Mouse (Mus musculus) B cell, adult 2 months (primary cell): ENCODE results near the gene Prkd2.

Source experiments
- DNase-seq, 2 experiments: peaks; one replicate each; pipeline ENCODE4 v3.0.0; 2022

Gene Prkd2

DNA sequence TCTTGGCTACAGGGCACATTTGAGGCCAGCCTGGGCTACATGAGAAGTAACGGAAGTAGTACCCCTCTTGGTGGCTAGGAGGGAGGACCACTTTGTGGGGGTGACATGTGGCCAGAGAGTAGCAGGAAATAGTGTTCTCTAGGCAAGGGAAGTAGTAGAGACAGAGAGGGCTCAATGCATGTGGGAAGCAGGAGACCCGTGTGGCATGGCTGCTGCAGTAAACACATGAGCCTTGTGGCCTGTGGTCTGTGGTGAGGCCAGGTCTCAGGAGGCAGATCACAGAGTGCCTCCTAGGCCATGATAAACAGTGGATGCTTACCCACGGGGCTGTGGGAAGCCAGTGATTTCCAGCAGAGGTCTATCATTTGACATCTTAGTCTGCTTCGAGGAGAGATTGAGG is 15.4 kb upstream of the Prkd2 start:
- DNase-seq = peak in 1 of 2 experiments; percentile 36

DNA sequence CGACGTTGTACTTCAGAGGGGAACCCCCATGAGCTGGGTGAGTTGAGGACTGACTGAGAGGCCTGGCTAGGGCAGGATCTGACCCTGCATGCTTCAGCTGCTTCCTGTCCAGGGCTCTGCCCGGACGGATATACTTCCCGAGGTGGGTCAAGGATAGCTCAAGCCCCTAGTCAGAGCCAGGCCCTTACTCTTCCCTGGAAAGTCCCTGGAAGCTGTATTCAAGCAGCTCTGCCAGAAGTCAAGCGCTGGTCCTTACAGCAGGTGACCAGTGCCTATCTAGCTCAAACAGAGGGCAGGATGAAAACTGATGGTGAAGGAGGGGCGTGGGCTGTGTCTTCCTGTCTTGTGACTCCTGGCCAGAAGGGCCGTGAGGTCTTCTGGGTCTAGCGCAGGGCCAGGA is 12.3 kb upstream of the Prkd2 start:
- DNase-seq = no peak

DNA sequence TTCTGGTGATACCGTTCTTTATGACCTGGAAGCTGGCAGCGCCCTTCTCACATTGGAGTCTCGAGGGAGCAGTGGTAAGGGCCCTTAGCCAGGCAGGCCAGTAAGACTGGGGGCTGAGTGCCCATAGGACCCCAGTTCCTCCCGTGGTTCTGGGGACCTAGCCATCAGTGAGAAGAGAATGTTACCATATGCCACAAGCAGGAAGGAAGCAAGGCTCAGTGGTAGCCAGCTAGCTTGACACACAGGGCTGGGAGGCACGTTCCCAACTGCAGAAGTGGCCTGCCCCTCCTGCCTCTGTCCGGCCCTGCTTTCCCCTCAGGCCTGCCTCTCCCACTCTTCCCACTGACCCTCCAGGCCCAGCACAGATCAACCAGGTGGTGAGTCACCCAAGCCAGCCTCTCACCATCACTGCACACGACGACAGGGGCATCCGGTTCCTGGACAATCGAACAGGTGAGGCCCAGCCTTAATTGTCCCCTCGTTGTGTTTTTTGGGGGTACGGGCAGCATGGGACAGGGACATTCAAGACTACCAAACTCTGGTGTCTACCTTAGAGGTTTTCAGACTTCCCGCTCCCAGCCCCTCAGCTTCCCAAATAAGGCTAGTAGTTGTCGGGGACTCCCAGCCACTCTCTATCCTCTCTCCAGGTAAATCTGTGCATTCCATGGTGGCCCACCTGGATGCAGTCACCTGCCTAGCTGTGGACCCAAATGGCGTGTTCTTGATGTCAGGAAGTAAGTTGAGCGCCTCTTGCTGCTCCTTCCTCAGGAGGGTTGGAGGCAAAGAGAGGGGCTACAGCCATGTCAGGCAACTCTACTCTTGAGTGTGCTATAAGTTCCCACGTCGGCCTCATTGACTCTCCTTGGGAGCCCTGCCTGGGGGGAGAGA is 4.5 kb upstream of the Prkd2 start:
- DNase-seq = peak in 1 of 2 experiments; percentile 31

DNA sequence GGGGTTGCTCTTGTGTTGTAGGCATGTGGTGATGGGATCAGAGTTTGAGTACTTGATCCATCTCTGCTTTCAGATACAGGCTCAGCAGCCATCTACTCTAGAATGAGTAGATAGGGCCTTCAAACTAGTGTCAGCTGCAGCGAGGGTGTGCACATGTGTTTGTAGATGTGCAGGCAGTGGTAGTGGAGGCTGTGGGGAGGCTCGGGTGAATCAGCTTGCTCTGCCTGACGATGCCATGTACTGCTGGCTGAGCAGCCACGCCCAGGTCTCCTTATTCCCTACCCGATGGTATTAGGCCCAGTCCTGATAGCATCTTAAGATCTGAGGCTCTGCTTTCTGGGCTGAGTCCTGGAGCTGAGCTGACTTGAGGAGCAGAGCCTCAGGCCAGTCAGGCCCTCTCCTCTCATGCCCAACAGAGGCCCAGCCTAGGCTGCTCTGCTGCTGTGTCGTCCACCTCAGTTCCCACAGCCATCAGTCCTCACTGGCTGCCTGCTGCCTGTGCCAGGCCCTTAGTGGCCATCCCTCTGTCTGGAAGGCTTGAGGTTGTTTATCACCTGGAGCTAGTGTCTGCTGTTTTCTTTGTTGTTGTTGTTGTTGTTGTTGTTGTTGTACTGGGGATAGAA is 3.8 kb upstream of the Prkd2 start:
- no peak for DNase-seq

DNA sequence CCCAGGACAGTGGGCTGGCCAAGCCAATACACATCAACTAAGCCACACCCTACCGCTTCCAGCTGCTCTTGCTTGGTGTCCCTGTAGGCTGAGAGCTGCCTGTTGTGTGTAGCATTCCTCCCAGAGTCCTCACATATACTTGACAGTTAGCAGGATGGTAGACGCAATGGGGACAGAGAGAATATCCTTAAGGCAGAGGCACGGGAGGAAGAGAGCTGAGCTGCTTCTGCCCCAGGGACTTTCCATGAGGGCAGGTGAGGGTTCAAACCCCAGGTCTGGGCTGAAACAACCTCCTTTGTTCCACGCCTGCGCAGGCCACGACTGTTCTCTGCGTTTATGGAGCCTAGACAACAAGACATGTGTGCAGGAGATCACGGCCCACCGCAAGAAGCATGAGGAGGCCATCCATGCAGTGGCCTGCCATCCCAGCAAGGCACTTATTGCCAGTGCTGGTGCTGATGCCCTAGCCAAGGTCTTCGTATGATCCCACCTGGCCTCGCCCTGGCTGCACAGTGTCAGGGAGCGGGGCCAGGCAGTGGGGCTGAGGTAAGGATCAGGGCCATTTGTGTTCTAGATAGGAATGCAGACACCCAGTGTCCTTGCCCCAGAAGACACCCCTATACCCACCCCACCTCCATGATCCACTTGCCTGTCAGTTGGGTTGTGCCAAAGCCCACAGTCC is 3.1 kb upstream of the Prkd2 start:
- DNase-seq = no peak

DNA sequence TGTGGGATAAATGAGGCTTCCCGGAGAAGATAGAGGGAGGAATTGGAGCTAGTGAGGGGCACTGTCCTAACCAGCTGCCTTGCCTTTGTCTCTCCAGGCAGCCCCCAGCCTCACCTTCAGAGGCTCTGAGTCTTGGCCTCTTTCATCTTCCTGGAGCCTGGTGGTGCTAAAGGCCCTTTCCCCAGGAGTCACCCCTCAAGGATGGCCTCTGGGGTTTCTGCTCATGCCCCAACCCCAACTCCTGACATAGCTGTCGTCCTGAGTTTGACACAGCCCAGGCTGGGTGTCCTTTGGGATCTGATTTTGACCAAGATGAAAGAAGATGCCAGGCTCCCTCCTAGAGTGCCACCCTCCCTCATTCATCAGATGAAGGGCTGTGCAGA is 2.6 kb upstream of the Prkd2 start:
- DNase-seq = no peak

DNA sequence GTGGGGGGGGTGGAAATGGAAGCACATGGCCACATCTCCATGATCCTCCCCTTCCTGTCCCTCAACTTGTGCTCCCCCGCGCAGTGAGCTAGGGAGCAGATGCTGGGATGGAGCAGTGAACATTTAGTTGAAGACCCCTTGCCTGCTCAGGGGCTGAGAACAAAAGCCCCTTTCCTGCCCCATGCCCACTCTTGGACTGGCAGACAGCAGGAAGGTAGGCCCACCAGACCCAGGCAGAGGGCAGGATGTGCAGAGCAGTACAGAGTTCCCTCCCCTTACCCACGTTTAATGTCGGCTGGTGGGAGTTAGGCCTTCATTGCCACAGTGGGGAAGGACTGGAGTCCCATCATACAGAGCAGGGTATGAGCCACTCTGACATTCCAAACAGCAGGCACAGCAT is 1.6 kb upstream of the Prkd2 start:
- DNase-seq = no peak

DNA sequence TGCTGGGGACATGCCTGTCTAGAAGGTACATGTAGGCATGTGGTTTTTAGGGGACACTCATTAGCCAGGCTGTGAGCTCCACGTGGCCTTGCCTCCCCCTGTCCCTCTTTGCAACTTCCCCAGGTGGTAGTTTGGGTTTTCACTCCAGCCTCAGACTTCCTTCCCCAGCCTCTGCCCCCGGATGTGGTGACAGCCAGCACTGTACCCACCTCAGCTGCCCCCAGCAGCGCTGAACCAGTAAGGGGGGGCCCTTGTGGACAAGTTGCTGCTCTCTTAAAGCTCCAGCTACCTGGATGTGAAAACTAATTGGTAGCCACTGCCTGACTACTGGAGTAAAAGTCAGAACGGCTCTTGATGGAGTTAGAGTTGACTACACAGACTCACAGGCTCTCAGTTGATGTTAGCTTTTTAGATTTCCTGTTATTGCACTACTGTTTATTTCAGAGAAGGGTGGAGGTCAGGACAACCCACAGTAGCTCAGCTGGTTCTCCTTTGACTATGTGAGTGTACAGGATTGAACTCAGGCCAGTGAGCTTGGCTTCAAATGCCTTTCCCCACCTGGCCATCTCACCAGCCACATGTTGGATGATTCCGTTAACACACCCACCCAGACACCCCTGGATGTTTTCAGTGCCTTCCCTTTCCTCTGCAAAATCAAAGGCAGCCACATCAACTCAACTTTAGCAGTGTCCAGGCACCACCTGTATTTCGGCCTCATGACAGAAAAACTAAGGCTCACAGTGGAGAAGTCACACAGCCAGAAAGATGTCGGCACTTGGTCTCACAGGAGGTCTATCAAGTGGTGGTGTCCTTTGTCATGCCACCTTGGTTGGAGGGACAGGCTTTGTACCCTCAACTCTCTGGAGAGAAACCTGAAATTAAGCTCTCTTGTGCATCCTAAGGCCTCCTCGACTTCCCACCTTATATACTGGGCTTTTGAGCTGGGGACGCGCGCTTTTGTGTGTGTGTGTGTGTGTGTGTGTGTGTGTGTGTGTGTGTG is 841 bp upstream of the Prkd2 start:
- DNase-seq = peak; percentile 75 to 78

DNA sequence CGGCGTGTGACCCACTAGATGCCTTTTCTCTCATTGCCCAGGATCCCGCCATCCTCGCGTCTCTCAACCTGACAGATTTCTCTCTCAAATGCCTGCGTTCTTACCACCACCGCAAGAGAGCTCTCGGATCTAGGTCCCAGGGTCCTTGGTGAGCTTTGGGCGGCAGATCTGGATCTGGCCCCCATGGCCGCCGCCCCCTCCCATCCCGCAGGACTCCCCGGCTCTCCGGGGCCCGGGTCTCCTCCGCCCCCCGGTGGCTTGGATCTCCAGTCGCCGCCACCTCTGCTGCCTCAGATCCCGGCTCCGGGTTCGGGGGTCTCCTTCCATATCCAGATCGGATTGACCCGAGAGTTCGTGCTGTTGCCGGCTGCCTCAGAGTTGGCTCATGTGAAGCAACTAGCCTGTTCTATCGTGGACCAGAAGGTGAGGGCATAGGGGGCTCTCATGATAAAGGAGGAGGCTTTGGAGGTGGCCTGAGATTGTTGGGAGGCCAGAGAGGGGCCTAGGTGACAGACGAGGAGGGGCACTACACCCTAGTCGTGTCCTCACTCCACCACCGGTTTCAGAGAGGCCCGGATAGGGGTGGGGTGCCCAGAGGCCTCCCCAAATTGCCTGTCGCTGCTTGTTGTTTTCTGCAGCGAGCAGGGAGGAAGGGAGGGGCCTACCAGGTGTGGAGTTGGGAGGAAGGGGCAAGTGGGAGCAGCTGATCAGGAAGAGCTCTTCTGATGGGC is 904 bp downstream of the Prkd2 start:
- DNase-seq = peak in 1 of 2 experiments; percentile 33

DNA sequence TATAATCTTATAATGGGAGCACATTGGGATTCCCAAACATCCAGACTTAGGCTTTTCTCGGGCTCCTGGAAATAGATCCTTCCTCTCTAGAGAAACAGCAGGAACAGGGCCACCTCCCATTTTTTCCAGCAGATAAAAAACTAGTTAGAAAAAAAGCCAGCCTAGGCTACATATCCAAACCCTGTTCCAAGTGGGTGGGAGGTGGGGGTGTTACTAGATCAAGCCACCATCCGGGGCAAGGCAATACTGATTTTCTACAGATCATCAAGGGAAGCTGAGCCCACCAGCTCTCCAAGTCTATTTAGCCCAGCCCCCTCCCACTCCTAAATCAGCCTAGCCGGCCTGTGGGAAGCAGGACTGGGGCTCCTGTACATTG is 2.0 kb downstream of the Prkd2 start:
- no peak for DNase-seq

DNA sequence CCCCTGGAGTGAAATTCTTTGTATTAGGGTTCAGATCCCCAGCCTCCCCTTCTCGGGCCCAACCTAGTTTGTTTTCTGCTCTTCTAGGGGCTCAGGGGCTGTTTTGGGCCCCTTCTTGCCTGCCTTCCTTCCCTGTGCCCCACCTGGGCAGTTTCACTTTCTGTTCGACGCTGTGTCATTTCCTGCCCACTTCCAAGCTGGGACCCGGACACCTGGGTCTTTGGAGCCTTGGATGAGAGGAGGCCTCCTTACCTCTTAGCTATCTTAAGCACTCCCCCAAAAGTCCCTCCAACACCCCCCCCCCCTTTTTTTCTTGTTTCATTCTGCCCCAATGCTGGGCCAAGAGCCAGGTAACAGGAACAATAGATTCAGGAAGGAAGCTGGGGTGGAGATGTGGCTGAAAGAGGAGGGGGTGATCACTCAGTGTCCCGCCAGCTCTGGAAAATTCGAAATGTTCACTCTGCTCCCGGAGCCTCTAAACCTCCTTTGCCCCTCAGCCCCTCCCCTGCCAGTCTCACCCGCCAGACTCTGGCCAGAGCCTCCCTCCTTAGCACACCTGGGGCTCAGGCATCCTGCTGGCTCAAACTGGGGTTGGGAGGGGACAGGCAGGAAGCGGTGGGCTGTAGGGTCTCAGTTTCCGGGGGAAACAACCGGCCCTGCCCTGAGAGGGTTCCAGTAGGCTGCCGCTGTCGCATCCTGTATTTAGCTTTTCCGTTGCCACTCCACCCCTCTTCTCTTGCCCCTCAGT is 2.5 kb downstream of the Prkd2 start:
- DNase-seq = peak; percentile 53 to 54

DNA sequence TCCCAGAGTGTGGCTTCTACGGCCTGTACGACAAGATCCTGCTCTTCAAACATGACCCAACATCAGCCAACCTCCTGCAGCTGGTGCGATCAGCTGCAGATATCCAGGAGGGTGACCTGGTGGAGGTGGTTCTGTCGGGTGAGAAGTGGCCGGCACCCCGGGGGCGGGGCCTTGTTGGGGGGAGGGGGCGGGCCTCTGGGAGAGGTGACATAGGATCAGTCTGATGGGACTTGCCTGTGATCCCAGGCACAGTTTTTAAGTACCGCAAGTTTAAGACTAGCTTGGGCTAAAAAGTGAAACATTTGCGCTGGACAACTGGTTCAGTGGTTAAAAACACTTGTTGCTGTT is 3.1 kb downstream of the Prkd2 start:
- no peak for DNase-seq

DNA sequence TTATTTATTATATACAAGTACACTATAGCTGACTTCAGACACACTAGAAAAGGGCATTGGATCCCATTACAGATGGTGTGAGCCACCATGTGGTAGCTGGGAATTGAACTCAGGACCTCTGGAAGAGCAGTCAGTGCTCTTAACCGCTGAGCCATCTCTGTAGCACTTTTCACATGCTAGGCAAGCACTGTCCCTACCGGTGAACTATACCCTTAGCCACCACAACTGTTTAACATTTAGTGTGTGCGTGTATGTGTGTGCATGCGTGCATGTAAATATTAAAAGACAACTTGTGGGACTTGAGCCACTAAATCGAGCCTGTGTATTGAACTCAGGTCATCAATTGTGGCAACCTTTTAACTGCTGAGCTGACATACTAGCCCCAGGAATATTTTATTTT is 4.1 kb downstream of the Prkd2 start:
- no peak for DNase-seq

DNA sequence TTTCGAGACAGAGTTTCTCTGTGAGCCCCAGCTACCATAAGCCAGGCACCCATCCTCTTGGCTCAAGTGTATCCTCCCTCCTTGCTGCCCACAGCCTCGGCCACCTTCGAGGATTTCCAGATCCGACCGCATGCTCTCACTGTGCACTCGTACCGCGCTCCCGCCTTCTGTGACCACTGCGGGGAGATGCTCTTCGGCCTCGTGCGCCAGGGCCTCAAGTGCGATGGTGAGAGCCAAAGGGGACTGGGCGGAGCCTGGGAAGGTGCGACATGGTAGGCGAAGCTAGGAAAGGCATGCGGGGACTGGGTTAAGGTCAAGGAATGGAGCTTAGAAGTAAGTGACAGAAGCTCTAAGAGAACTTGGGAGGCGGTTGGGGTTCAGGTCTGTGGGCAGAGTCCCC is 4.8 kb downstream of the Prkd2 start:
- no peak for DNase-seq

DNA sequence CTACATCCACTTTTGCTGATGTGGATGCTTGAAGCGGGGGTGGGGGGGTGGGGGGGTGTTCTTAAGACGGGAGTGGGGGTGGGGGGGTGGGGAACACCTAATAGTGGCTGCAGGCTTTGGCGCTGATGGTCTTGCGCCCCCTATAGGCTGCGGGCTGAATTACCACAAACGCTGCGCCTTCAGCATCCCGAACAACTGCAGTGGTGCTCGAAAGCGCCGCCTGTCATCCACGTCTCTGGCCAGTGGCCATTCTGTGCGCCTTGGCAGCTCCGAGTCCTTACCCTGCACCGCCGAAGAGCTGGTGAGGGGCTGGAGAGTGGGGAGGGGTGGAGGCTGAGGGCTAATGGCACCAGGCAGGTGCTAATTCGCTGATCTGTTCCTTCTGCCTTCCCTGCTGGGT is 5.9 kb downstream of the Prkd2 start:
- DNase-seq = peak; percentile 72 to 76

DNA sequence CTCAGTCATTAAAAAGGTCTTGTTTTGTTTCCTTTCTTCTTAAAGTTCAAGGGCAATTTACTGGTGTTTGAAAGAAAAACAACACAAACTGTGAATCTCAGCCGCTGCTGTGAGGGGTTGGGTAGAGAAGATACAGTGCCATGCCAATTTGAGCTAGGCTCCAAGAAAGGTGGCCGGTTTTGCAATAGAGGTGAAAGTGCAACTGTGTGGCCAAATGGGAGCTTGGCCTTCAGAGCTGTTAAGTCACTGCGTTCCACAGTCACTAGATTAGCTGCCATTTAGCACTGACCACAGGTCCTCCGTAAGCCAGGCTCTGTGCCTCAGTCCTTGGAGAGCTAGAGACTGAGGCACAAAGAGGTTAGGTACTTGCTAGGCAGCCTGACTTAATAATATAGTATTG is 8.9 kb downstream of the Prkd2 start:
- no peak for DNase-seq

DNA sequence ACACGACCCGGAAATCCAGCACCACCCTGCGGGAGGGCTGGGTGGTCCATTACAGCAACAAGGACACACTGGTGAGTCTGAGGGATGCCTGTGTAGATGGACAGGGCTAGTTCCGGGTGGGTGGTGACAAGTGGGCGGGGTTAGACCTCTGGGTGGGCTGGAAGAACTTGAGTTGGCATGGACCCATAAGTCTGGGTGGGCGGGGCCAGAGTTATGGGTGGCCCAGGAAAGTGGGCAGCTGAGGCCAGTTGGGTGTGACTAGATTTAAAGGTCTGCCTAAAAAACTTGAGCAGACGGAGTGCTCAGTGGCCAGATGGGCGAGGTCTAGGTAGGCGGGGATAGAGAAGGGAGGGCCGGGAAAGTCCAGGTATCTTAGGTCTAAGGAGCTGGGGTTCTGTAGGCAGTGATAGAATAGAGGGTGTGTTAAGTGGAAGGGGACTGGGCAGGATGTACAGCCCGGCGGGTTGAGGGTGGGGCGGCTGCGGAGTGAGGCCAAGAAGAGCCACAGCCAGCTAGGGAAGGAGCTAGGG is 10.7 kb downstream of the Prkd2 start:
- DNase-seq = no peak

DNA sequence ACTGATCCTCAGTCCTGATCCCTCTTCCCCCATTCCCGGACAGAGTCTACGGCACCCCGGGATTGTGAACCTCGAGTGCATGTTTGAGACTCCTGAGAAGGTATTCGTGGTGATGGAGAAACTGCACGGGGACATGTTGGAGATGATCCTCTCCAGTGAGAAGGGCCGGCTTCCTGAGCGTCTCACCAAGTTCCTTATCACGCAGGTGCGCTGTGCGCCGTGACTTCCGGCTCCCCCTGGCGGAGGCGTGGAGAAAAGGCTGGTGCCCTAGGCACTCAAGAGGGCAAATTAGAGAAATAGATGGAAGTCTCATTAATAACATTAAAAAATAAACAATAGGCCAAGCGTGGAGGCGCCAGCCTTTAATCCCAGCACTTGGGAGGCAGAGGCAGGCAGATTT is 15.6 kb downstream of the Prkd2 start:
- DNase-seq = peak; percentile 77 to 78

DNA sequence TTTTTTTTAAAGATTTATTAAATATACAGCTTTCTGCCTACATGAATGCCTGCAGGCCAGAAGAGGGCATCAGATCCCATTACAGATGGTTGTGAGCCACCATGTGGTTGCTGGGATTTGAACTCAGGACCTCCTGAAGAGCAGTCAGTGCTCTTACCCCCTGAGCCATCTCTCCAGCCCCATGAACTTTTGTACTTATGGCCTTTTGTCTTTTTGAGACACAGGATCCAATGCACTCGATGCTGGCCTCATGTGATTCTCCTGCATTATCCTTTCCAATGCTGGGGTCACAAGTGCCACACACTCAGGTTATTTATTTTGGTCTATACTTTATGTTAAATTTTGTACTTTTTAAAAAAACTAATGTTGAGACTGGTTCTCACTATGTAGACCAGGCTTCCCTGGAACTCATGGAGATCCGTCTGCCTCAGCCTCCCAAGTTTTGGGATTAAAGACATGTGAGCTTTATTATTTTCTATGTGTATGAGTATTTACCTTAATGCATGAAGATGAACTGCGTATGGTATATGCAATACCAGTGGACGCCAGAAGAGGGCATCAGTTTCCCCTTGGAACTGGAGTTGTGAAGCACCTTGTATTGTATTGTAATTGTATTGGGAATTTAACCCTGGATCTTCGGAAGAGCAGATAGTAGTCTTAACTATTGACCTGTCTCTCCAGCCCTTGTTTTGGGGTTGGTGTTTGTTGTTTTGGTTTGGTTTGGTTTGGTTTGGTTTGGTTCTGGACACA is 17.4 kb downstream of the Prkd2 start:
- peak; percentile 76 to 78 for DNase-seq

DNA sequence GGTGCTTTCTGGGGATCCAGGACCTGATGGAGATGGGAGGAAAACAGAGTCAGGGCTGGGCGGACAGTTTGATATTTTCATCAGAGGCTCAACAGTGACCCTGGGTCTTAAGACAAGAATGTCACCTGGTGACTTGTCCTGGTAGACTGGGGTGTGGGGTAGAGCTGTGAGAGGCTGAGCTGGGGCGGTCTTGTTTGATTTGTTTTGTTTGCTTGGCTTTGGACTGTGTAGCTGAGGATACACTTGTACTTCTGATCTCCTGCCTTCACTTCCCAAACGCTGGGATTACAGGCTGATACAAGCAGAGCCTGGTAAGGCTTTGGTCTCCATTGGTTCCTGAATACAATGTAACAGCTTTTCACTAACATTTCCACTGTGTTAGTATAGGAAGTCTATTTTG is 24.8 kb downstream of the Prkd2 start:
- DNase-seq = no peak
